Mouse (Mus musculus) lung, postnatal 0 days (tissue): ENCODE data around the gene Cdca8. TPM values are rescaled to one million over a fixed set of nuclear protein-coding genes. Genes with fewer than 3 reads are reported as not detected.
A peak's percentile ranks its signal among the peaks of the same experiment; 100 is the strongest.

ENCODE experiments used
- ATAC-seq: fragments of 200-750 bp; cut with Nextera tagmentation; 2 replicates; pipeline ENCODE4 v1.8.0; 2017; ENCODE audit warnings: moderate library complexity
- DNase-seq: peaks from one replicate; pipeline ENCODE4 v3.0.0-alpha.2; 2016; ENCODE audit warnings: low spot score
- H3K27ac ChIP-seq: fragments of 300-500 bp; sonication (generic); 2 replicates; pipeline ENCODE4 v1.5.1; 2014; ENCODE audit warnings: antibody characterized with exemption, mild to moderate bottlenecking, low read length, mixed read lengths
- H3K27me3 ChIP-seq: fragments of 300-500 bp; sonication (generic); replicated peaks from 2 replicates; pipeline ENCODE4 v1.6.1; 2014; ENCODE audit warnings: low read length, mixed read lengths; ENCODE audit not compliant: insufficient read depth
- H3K36me3 ChIP-seq: fragments of 300-500 bp; sonication (generic); 2 replicates; pipeline ENCODE4 v1.6.1; 2014; ENCODE audit warnings: low read length, mixed read lengths; ENCODE audit not compliant: insufficient read depth
- H3K4me1 ChIP-seq: fragments of 300-500 bp; sonication (generic); 2 replicates; pipeline ENCODE4 v1.6.1; 2014; ENCODE audit warnings: antibody characterized with exemption, low read depth, low read length, mixed read lengths; ENCODE audit not compliant: insufficient read depth
- H3K4me2 ChIP-seq: fragments of 300-500 bp; sonication (generic); replicated peaks from 2 replicates; pipeline ENCODE4 v1.6.1; 2014; ENCODE audit warnings: low read depth, mild to moderate bottlenecking, low read length, moderate library complexity, mixed read lengths
- H3K4me3 ChIP-seq: fragments of 300-500 bp; sonication (generic); 2 replicates; pipeline ENCODE4 v1.5.1; 2014; ENCODE audit warnings: low read depth, low read length
- H3K9ac ChIP-seq: fragments of 300-500 bp; sonication (generic); replicated peaks from 2 replicates; pipeline ENCODE4 v1.6.1; 2014; ENCODE audit warnings: low read depth, mild to moderate bottlenecking
- H3K9me3 ChIP-seq: fragments of 300-500 bp; sonication (generic); 2 replicates; pipeline ENCODE4 v1.6.1; 2016; ENCODE audit warnings: low read length, mixed read lengths
- CTCF ChIP-seq: IDR thresholded peaks from 2 replicates; pipeline ENCODE4 v1.5.1; 2016; ENCODE audit warnings: antibody characterized with exemption, mild to moderate bottlenecking
- EP300 ChIP-seq: IDR thresholded peaks from 2 replicates; pipeline ENCODE4 v1.6.1; 2016; ENCODE audit warnings: antibody characterized with exemption, mild to moderate bottlenecking, control low read depth
- WGBS: fragments of 180-500 bp; shearing (Covaris S2); extraction: QIAGEN DNeasy Blood & Tissue Kit; methylation state at CpG from one replicate; pipeline ENCODE4 v1.1.7; 2014; 5-methylcytosine and 5-hydroxymethylcytosine counted together
- polyA plus RNA-seq: library from polyadenylated mRNA; unstranded; fragments of >200 nt; fragmentation: Nextera tagmentation; extraction: Ambion mirVana; gene quantifications from 2 replicates; pipeline ENCODE4 v1.2.1, GENCODE M21; 2015

The Cdca8 gene
- polyA plus RNA-seq, 1 experiment from 2014 or later = 5.5 TPM

GRCm38 (mm10) chr4:124960940-124961339, 21.8 kb upstream of the Cdca8 start:
- TF ChIP-seq CTCF (no peak), EP300 (no peak)

DNA sequence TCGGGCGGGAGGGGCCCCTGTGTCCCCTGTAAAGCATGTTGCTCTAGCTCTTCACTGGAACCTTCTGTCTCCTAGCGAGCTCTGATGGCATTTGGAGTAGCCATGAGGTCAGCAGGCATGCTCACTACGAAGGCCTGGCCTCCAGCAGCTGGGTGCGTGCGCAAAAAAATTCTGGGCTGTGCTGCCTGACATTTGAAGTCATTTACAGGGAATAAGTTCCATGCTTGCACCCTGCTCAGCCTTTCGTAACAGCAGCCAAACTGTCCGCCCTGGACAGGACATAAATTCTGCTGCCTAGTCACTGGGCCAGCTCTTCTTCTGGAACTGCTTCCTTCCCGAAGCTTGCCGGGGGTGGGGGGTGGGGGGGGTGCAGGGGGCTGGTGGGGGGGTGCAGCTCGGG, 20.0 kb upstream of the Cdca8 start:
- Histone ChIP-seq H3K36me3 (no peaks in the 10 kb centered on the region), H3K27me3 (no peaks in the 10 kb centered on the region), H3K4me2 (no peak overlapping the region), H3K9ac (no peak overlapping the region), H3K4me3 (no peak overlapping the region), H3K9me3 (no peaks in the 10 kb centered on the region), H3K4me1 (no peaks in the 10 kb centered on the region), H3K27ac (no peak overlapping the region)
- peak; percentile 80 for ATAC-seq
- no peak for TF ChIP-seq EP300
- TF ChIP-seq CTCF = no peak
- DNase-seq = peak; percentile 67
- WGBS = 41% methylated on average over 11 of the region's 11 CpGs

More at GRCm38 (mm10) chr4:124960940-124961339, 21.8 kb upstream of the Cdca8 start:
- 79% methylated on average over 11 of the region's 11 CpGs for whole genome bisulfite sequencing
- no peak for DNase-seq
- Histone ChIP-seq H3K36me3 (no peaks in the 10 kb centered on the region), H3K4me1 (no peaks in the 10 kb centered on the region), H3K4me2 (no peak overlapping the region), H3K27ac (no peak overlapping the region), H3K9me3 (no peaks in the 10 kb centered on the region), H3K9ac (no peak overlapping the region), H3K4me3 (no peak overlapping the region), H3K27me3 (no peaks in the 10 kb centered on the region)
- no peak for ATAC-seq

DNA sequence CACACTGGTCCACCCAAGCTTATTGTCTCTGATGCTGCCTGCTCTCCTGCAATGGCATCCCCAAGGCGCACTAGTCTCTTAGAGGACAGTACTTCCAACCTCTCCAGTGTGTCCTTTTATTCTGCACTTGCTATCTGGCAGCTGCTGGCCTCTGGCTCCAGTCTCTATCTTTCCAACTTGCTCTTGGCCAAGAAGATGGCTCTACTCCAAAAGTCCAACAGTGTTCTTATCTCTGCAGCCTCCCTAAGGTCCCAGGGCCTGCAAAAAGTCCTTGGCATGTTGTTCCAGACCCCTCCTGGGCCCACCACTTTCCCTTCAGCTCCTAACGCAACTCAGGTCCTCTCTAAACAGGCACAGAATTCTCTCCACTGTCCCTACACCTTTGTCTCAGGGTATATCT, 18.2 kb upstream of the Cdca8 start:
- H3K27ac ChIP-seq = no peak overlapping the region
- DNase-seq (no peak), ATAC-seq (no peak)
- no peak overlapping the region for H3K4me3 ChIP-seq
- 0 out of 2 replicates have a peak, but pooled peaks cover 4% of the 10 kb centered on the region for H3K4me1 ChIP-seq
- no peaks in the 10 kb centered on the region for H3K9me3 ChIP-seq
- no peak overlapping the region for H3K4me2 ChIP-seq
- TF ChIP-seq CTCF (no peak), EP300 (no peak)
- 61% methylated on average over 2 of the region's 2 CpGs for WGBS
- no peak overlapping the region for H3K9ac ChIP-seq
- H3K36me3 ChIP-seq = no peaks in the 10 kb centered on the region
- H3K27me3 ChIP-seq = no peaks in the 10 kb centered on the region

GRCm38 (mm10) chr4:124953546-124953945, 14.4 kb upstream of the Cdca8 start:
- Histone ChIP-seq H3K27ac (no peak overlapping the region), H3K27me3 (no peaks in the 10 kb centered on the region), H3K4me2 (no peak overlapping the region), H3K36me3 (no peaks in the 10 kb centered on the region), H3K4me3 (no peak overlapping the region), H3K9me3 (no peaks in the 10 kb centered on the region), H3K4me1 (0 out of 2 replicates have a peak, but pooled peaks cover 4% of the 10 kb centered on the region), H3K9ac (no peak overlapping the region)
- TF ChIP-seq EP300 = 0 out of 2 replicates have a peak, but pooled peaks have one; percentile 15
- TF ChIP-seq CTCF = peak; percentile 47
- 33% methylated on average over 4 of the region's 4 CpGs for WGBS
- DNase-seq (peak; percentile 73), ATAC-seq (peak; percentile 69)

GRCm38 (mm10) chr4:124951036-124951433, 11.9 kb upstream of the Cdca8 start:
- 0 out of 2 replicates have a peak, but pooled peaks cover 4% of the 10 kb centered on the region for H3K4me1 ChIP-seq
- no peak for TF ChIP-seq CTCF
- no peak for TF ChIP-seq EP300
- no peak overlapping the region for H3K4me3 ChIP-seq
- 25% methylated on average over 10 of the region's 10 CpGs for WGBS
- H3K4me2 ChIP-seq = no peak overlapping the region
- peak; percentile 70 for DNase-seq
- H3K27ac ChIP-seq = no peak overlapping the region; the same call in 1 of the 2 replicates
- ATAC-seq = peak; percentile 73
- no peak overlapping the region for H3K9ac ChIP-seq
- no peaks in the 10 kb centered on the region for H3K36me3 ChIP-seq
- H3K27me3 ChIP-seq = no peaks in the 10 kb centered on the region
- no peaks in the 10 kb centered on the region for H3K9me3 ChIP-seq

DNA sequence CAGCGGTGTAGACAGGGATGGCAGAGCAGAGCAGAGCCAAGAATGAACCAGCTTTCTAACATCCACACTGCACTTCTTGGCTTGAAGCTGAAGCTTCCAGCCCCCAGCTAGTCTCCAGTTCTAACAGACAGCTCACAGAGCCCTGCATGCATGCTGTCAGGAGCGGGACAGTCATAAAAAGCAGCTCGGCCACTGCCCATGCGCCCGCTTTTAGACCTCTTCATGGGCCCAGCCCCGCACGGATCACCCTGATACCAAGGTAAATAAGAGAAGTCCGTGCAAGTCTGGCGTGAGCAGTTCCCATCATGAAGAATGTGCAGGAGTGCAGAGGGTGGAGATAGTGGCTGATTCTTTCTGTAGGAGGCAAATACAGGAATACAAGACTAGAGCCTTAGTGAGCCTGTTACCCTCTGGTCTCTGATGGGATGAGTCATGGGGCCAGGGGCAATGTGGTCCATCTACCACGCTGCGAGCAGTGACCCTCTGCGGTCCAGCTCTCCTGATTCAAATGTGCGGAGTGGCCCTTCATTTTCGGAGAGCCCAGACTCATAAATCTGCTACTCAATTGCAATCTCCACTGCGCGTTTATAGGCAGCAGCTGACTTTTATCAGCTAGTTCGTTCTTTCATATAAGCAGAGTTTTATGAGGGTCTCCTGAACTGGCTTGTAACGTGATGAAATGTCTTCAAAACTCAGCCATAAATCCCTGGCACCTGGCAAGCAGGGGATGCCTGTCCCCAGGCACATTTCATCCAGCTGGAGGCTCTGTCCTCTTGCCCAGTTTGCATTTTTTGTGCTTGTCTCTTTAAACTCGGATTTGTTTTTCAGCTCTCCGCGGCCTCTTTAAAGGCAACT, 11.3 kb upstream of the Cdca8 start:
- Histone ChIP-seq H3K4me2 (no peak overlapping the region), H3K36me3 (no peaks in the 10 kb centered on the region), H3K9me3 (no peaks in the 10 kb centered on the region), H3K27me3 (no peaks in the 10 kb centered on the region), H3K4me1 (0 out of 2 replicates have a peak, but pooled peaks cover 4% of the 10 kb centered on the region), H3K4me3 (no peak overlapping the region), H3K9ac (no peak overlapping the region), H3K27ac (peak overlapping the region; percentile 47; the same call in 1 of the 2 replicates)
- WGBS = 53% methylated on average over 21 of the region's 21 CpGs
- peak; percentile 66 for ATAC-seq
- TF ChIP-seq EP300 = no peak
- TF ChIP-seq CTCF = no peak
- peak; percentile 77 for DNase-seq
